Mouse (Mus musculus) intestine, embryonic 14.5 days (tissue): ENCODE data around the gene Wnt3a. TPM values are rescaled to one million over a fixed set of nuclear protein-coding genes. Genes with fewer than 3 reads are reported as not detected.
A peak's percentile ranks its signal among the peaks of the same experiment; 100 is the strongest.

ENCODE experiments used
- ATAC-seq: fragments of 200-750 bp; cut with Nextera tagmentation; replicated peaks from 2 replicates; pipeline ENCODE4 v1.8.0; 2017; ENCODE audit warnings: low read depth, moderate number of reproducible peaks, moderate TSS enrichment, moderate library complexity; ENCODE audit not compliant: low FRiP score, low TSS enrichment
- DNase-seq: peaks from one replicate; pipeline ENCODE4 v3.0.0-alpha.2; 2018; ENCODE audit warnings: low spot score
- H3K27ac ChIP-seq: fragments of 300-500 bp; sonication (generic); 2 replicates; pipeline ENCODE4 v1.5.1; 2014; ENCODE audit warnings: low read depth, mild to moderate bottlenecking, control low read depth
- H3K27me3 ChIP-seq: fragments of 300-500 bp; sonication (generic); replicated peaks from 2 replicates; pipeline ENCODE4 v1.6.1; 2014; ENCODE audit warnings: low read length, control low read depth; ENCODE audit not compliant: control insufficient read depth, insufficient read depth
- H3K36me3 ChIP-seq: fragments of 300-500 bp; sonication (generic); 2 replicates; pipeline ENCODE4 v1.6.1; 2014; ENCODE audit warnings: low read length, control low read depth; ENCODE audit not compliant: control insufficient read depth, insufficient read depth
- H3K4me1 ChIP-seq: fragments of 300-500 bp; sonication (generic); replicated peaks from 2 replicates; pipeline ENCODE4 v1.6.1; 2014; ENCODE audit warnings: low read length, control low read depth, mixed read lengths; ENCODE audit not compliant: control insufficient read depth, insufficient read depth
- H3K4me2 ChIP-seq: fragments of 300-500 bp; sonication (generic); 2 replicates; pipeline ENCODE4 v1.6.1; 2014; ENCODE audit warnings: low read length
- H3K4me3 ChIP-seq: fragments of 300-500 bp; sonication (generic); 2 replicates; pipeline ENCODE4 v1.5.1; 2014; ENCODE audit warnings: low read depth, low read length, control low read depth, mixed read lengths
- H3K9ac ChIP-seq: fragments of 300-500 bp; sonication (generic); 2 replicates; pipeline ENCODE4 v1.6.1; 2014; ENCODE audit warnings: mild to moderate bottlenecking, low read length
- H3K9me3 ChIP-seq: fragments of 300-500 bp; sonication (generic); 2 replicates; pipeline ENCODE4 v1.6.1; 2016; ENCODE audit warnings: low read length, control low read depth; ENCODE audit not compliant: control insufficient read depth
- WGBS: fragments of 180-500 bp; shearing (Covaris S2); extraction: QIAGEN DNeasy Blood & Tissue Kit; methylation state at CpG from one replicate; pipeline ENCODE4 v1.1.7; 2014; 5-methylcytosine and 5-hydroxymethylcytosine counted together
- microRNA-seq: library from miRNA; unstranded; fragments of <30 nt; microRNA quantifications from one replicate; pipeline ENCODE4, GENCODE M21; 2016
- polyA plus RNA-seq: library from polyadenylated mRNA; unstranded; fragments of >200 nt; fragmentation: Nextera tagmentation; extraction: Ambion mirVana; gene quantifications from 2 replicates; pipeline ENCODE4 v1.2.1, GENCODE M21; 2014

Wnt3a gene
- polyA plus RNA-seq, 1 experiment from 2014 or later, result not detected

GRCm38 (mm10) chr11:59201216-59202002, 89.1 kb downstream of the Wnt3a start:
- H3K4me2 ChIP-seq, result peak overlapping the region; percentile 97
- DNase-seq (no peak), ATAC-seq (no peak)
- WGBS, result 29% methylated on average over 16 of the region's 16 CpGs
- peak overlapping the region; percentile 71; the same call in 1 of the 2 replicates for H3K27ac ChIP-seq
- H3K4me1 ChIP-seq, result peaks cover 14% of the 10 kb centered on the region
- no peaks in the 10 kb centered on the region for H3K9me3 ChIP-seq
- H3K36me3 ChIP-seq, result peaks cover 37% of the 10 kb centered on the region
- H3K9ac ChIP-seq, result peak overlapping the region; percentile 70
- H3K4me3 ChIP-seq, result peak overlapping the region; percentile 79
- H3K27me3 ChIP-seq, result no peaks in the 10 kb centered on the region

Small RNAs within 50 kb of the gene (microRNA-seq; reads per million reads assigned to microRNA genes)
- gene Gm24756, result not detected

Other genes with a start within 250 kb of the Wnt3a start
- gene Obscn, start 154.3 kb downstream of the Wnt3a start, polyA plus RNA-seq, result 2.0 and 2.2 TPM in 2 replicates
- 2.4 and 3.1 TPM in 2 replicates for gene Iba57, start 127.0 kb downstream of the Wnt3a start, polyA plus RNA-seq
- gene Gjc2, start 107.5 kb downstream of the Wnt3a start, polyA plus RNA-seq, result 0.42 and 0.55 TPM in 2 replicates
- gene Guk1, start 98.5 kb downstream of the Wnt3a start, polyA plus RNA-seq, result 142 and 143 TPM in 2 replicates
- 107 and 117 TPM in 2 replicates for gene Mrpl55, start 88.3 kb downstream of the Wnt3a start, polyA plus RNA-seq
- 29.9 and 33.5 TPM in 2 replicates for gene 2310033P09Rik, start 82.4 kb downstream of the Wnt3a start, polyA plus RNA-seq
- 618 and 641 TPM in 2 replicates for gene Arf1, start 62.5 kb downstream of the Wnt3a start, polyA plus RNA-seq
- gene Wnt9a, start 16.2 kb upstream of the Wnt3a start, polyA plus RNA-seq, result 2.5 TPM in 2 replicates
- not detected in 2 replicates for gene Prss38, start 84.9 kb upstream of the Wnt3a start, polyA plus RNA-seq
- gene Jmjd4, start 159.3 kb upstream of the Wnt3a start, polyA plus RNA-seq, result 11.1 and 12.4 TPM in 2 replicates
- 96.7 and 100 TPM in 2 replicates for gene Snap47, start 160.4 kb upstream of the Wnt3a start, polyA plus RNA-seq
- gene Zfp867, start 181.7 kb upstream of the Wnt3a start, polyA plus RNA-seq, result 7.4 and 7.6 TPM in 2 replicates
- gene Zkscan17, start 236.0 kb upstream of the Wnt3a start, polyA plus RNA-seq, result 21.0 and 21.9 TPM in 2 replicates